Mouse (Mus musculus): ENCODE measurements around the gene Gm49387. TPM values are rescaled to one million over a fixed set of nuclear protein-coding genes. Genes with fewer than 3 reads are reported as not detected.

Gene Gm49387
- 2.9 TPM in 1 of 2 replicates, not detected in the other for polyA plus RNA-seq (2015; fragmentation: Nextera tagmentation; extraction: Ambion mirVana)

DNA sequence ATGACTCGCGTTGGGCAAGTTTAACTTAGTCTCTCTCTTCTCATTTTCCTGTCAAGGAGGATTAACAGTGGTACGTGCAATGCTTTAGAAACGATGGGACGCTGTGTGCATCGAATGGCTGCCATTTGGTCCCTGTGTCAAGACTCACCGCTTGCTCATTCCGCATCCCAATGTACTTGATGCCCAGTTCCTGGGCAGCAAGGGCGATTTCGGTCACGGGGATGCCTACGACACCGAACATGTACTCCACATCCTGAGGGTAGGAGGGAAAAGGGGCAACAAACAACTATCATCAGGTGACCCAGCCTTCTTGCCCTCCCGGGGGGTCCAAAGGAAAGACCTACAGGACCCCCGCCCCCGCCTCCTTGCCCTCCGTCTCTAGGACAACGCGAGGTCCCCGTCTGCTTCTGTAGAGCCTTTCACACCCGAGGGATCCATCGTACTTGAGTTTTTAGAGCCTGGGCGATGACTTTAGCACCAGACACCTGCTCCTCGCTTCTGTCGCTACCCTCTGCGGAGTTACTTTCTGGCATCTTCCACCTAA lies at the start of gene Gm49387:
Gene Gm49387 (minus strand): TSS at position 533 of the 544 bp plus-strand sequence.
- H3K4me3 ChIP-seq (replicated peaks; ENCODE audit: low read depth, low read length) = peak within 1 kb of the TSS; percentile 52
- no peaks in the 10 kb centered on the region for H3K9me3 ChIP-seq (replicated peaks; ENCODE audit: low read length)
- H3K27ac ChIP-seq = peak within 1 kb of the TSS; percentile 83
- no peak for DNase-seq (ENCODE audit: low spot score)
- H3K4me2 ChIP-seq (ENCODE audit: low read length) = peak within 1 kb of the TSS; percentile 94
- TF ChIP-seq CTCF (IDR thresholded peaks at IDR 0.05; ENCODE audit: low read depth) = no peak
- H3K36me3 ChIP-seq (ENCODE audit: insufficient read depth, low read length) = no peaks in the 10 kb centered on the region
- peak; percentile 8; the same call in 1 of the 2 replicates for ATAC-seq (replicated peaks; ENCODE audit: low FRiP score, low read depth)
- WGBS = 2% methylated on average over 26 of the region's 26 CpGs
- 0 out of 2 replicates have a peak, but pooled peaks cover 4% of the 10 kb centered on the region for H3K4me1 ChIP-seq (replicated peaks; ENCODE audit: insufficient read depth, low read length)
- no peaks in the 10 kb centered on the region for H3K27me3 ChIP-seq (ENCODE audit: insufficient read depth, low read length)
- peak within 1 kb of the TSS; percentile 56 for H3K9ac ChIP-seq (ENCODE audit: low read depth, low read length)

DNA sequence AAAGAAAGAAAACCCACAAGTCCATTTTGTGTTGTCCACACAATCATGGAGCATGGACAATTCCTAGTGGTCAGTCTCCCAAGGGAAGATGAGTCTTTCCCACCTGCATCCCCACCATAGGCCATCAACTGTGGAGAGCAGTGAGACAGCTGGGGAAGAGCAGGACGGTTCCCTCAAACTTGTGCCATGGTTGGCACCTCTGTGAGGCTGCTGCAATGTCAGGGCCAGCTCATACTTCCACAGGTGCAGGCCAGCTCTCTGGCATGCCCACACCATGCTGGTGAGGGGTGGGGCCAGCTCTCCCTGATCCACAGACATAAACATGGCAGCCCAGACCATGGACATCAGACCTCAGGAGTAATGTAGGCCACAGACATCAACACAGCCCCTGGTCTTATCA lies 45.6 kb upstream of the Gm49387 start:
- Histone ChIP-seq H3K27me3 (ENCODE audit: insufficient read depth, low read length) (no peaks in the 10 kb centered on the region), H3K4me2 (ENCODE audit: low read length) (no peak overlapping the region), H3K4me1 (replicated peaks; ENCODE audit: insufficient read depth, low read length) (no peaks in the 10 kb centered on the region), H3K9ac (ENCODE audit: low read depth, low read length) (no peak overlapping the region), H3K4me3 (replicated peaks; ENCODE audit: low read depth, low read length) (no peak overlapping the region), H3K36me3 (ENCODE audit: insufficient read depth, low read length) (no peaks in the 10 kb centered on the region), H3K27ac (no peak overlapping the region), H3K9me3 (replicated peaks; ENCODE audit: low read length) (no peaks in the 10 kb centered on the region)
- WGBS = 96% methylated on average over 1 of the region's 1 CpGs
- TF ChIP-seq CTCF (IDR thresholded peaks at IDR 0.05; ENCODE audit: low read depth) = no peak
- DNase-seq (ENCODE audit: low spot score) (no peak), ATAC-seq (replicated peaks; ENCODE audit: low FRiP score, low read depth) (no peak)

DNA sequence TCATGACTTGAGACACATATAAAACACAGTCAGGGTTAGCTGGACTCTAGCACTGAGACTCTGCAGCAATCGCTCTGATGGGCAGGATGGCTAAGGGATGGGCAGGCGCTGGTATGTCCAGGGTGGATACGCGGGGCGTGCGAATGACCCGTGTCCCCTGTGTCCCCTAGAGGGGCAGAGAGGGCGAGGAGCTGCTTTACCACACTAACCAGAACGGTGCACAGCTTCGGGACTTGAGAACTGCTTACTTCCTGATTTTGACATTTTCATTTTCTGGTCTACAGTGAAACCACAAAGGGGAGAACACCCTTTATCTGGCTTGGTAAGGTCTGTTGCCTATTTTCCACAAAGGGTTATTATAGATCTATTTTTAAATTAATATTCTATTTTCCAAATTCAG lies 45.0 kb upstream of the Gm49387 start:
- TF ChIP-seq CTCF (IDR thresholded peaks at IDR 0.05; ENCODE audit: low read depth) = no peak
- no peaks in the 10 kb centered on the region for H3K27me3 ChIP-seq (ENCODE audit: insufficient read depth, low read length)
- H3K9ac ChIP-seq (ENCODE audit: low read depth, low read length) = no peak overlapping the region
- H3K4me1 ChIP-seq (replicated peaks; ENCODE audit: insufficient read depth, low read length) = no peaks in the 10 kb centered on the region
- no peak overlapping the region for H3K27ac ChIP-seq
- no peaks in the 10 kb centered on the region for H3K9me3 ChIP-seq (replicated peaks; ENCODE audit: low read length)
- H3K36me3 ChIP-seq (ENCODE audit: insufficient read depth, low read length) = no peaks in the 10 kb centered on the region
- 76% methylated on average over 10 of the region's 10 CpGs for WGBS
- H3K4me3 ChIP-seq (replicated peaks; ENCODE audit: low read depth, low read length) = no peak overlapping the region
- ATAC-seq (replicated peaks; ENCODE audit: low FRiP score, low read depth) (no peak), DNase-seq (ENCODE audit: low spot score) (no peak)
- no peak overlapping the region for H3K4me2 ChIP-seq (ENCODE audit: low read length)

DNA sequence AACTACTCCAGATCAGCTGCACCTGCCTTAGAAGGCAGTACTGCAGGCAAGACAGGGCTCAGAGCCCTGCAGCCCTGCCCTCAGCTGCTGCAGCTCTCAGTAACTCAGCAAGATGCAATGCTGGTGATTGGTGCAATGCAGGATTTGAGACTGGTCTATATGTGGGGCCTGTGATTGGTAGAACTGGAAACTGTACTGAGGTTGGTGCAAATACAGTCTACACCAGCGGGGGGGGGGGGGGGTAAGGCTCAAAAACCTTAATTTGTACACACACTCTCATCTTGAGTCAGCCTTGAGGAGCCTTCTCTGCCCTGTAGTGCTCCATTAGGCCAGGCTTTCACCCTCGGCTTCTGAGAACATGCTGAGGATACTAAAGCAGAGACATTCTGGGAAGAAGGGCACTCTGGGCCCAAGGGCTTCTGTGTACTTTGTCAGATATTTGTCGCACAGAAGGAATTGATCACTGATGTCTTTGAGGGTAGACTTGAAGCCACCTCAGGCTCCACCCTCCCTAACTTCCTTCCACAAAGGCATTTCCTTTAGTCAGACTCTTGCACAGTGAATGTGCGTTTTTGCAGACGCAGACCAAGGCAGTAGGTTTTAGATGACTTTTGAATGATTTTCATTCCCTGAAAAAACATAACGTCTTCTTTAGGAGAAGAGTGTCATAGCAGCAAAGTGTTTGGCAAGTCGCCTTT lies 43.8 kb upstream of the Gm49387 start:
- H3K36me3 ChIP-seq (ENCODE audit: insufficient read depth, low read length) = no peaks in the 10 kb centered on the region
- WGBS = 65% methylated on average over 7 of the region's 7 CpGs
- ATAC-seq (replicated peaks; ENCODE audit: low FRiP score, low read depth) = no peak
- H3K4me1 ChIP-seq (replicated peaks; ENCODE audit: insufficient read depth, low read length) = no peaks in the 10 kb centered on the region
- H3K4me3 ChIP-seq (replicated peaks; ENCODE audit: low read depth, low read length) = no peak overlapping the region
- no peak overlapping the region for H3K9ac ChIP-seq (ENCODE audit: low read depth, low read length)
- H3K9me3 ChIP-seq (replicated peaks; ENCODE audit: low read length) = no peaks in the 10 kb centered on the region
- H3K27ac ChIP-seq = no peak overlapping the region
- DNase-seq (ENCODE audit: low spot score) = no peak
- H3K27me3 ChIP-seq (ENCODE audit: insufficient read depth, low read length) = no peaks in the 10 kb centered on the region
- TF ChIP-seq CTCF (IDR thresholded peaks at IDR 0.05; ENCODE audit: low read depth) = no peak
- no peak overlapping the region for H3K4me2 ChIP-seq (ENCODE audit: low read length)

DNA sequence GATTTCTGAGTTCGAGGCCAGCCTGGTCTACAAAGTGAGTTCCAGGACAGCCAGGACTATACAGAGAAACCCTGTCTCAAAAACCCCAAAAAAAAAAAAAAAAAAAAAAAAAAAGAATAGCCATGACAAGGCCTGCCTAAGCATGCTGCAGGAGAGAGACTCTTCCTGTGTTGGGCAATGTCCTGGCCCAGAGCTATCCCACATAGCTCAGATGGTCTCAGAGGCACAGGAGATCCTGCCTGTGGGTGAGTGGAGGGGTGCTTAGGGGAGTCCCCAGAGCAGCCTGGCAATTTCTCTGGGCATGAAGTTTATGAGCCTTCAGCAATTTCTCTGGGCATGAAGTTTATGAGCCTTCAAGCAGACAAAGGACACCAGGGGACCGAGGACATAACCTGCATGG lies 42.9 kb upstream of the Gm49387 start:
- H3K9me3 ChIP-seq (replicated peaks; ENCODE audit: low read length) = no peaks in the 10 kb centered on the region
- WGBS = 67% methylated on average over 2 of the region's 2 CpGs
- ATAC-seq (replicated peaks; ENCODE audit: low FRiP score, low read depth) = no peak
- no peak overlapping the region for H3K4me3 ChIP-seq (replicated peaks; ENCODE audit: low read depth, low read length)
- no peaks in the 10 kb centered on the region for H3K36me3 ChIP-seq (ENCODE audit: insufficient read depth, low read length)
- no peaks in the 10 kb centered on the region for H3K4me1 ChIP-seq (replicated peaks; ENCODE audit: insufficient read depth, low read length)
- H3K27ac ChIP-seq = no peak overlapping the region
- TF ChIP-seq CTCF (IDR thresholded peaks at IDR 0.05; ENCODE audit: low read depth) = no peak
- H3K9ac ChIP-seq (ENCODE audit: low read depth, low read length) = no peak overlapping the region
- peak; percentile 6 for DNase-seq (ENCODE audit: low spot score)
- no peaks in the 10 kb centered on the region for H3K27me3 ChIP-seq (ENCODE audit: insufficient read depth, low read length)
- H3K4me2 ChIP-seq (ENCODE audit: low read length) = no peak overlapping the region

DNA sequence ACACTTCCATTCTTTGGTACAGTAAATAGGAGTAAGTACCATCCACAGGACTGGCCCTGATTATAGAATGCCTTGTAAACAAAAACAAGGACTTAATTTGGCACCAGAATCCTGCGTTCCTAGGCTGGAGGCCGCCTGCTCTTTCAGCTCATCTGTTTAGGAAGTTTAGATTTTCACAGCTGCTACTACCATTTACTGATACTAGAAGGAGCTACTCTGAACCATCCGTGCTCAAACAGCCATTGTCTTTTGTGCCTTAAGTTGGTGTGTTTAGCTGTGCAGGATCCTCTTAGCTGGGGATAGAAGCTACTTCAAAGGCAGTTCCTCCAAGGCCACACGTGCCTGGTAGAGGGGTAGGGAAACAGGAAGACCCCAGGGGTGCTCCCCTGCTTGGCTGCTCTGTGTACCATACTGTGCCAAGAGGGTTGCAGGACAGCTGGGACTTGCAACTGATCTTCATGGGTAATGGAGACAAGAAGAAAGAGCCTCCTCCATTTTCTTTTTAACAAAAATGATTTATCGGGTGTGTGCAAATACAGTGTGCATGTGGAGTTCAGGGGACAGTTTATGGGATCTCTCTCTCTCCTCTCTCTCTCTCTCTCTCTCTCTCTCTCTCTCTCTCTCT lies 41.4 kb upstream of the Gm49387 start:
- H3K9ac ChIP-seq (ENCODE audit: low read depth, low read length) = no peak overlapping the region
- no peaks in the 10 kb centered on the region for H3K9me3 ChIP-seq (replicated peaks; ENCODE audit: low read length)
- H3K27me3 ChIP-seq (ENCODE audit: insufficient read depth, low read length) = no peaks in the 10 kb centered on the region
- DNase-seq (ENCODE audit: low spot score) (no peak), ATAC-seq (replicated peaks; ENCODE audit: low FRiP score, low read depth) (no peak)
- H3K4me2 ChIP-seq (ENCODE audit: low read length) = no peak overlapping the region
- H3K27ac ChIP-seq = no peak overlapping the region
- WGBS = 60% methylated on average over 5 of the region's 5 CpGs
- H3K36me3 ChIP-seq (ENCODE audit: insufficient read depth, low read length) = no peaks in the 10 kb centered on the region
- no peak overlapping the region for H3K4me3 ChIP-seq (replicated peaks; ENCODE audit: low read depth, low read length)
- H3K4me1 ChIP-seq (replicated peaks; ENCODE audit: insufficient read depth, low read length) = no peaks in the 10 kb centered on the region
- no peak for TF ChIP-seq CTCF (IDR thresholded peaks at IDR 0.05; ENCODE audit: low read depth)

All from kidney, postnatal 0 days (tissue).